Mouse (Mus musculus) heart, embryonic 15.5 days (tissue): Measurements from ENCODE around the gene Hoxa5. TPM values are rescaled to one million over a fixed set of nuclear protein-coding genes. Genes with fewer than 3 reads are reported as not detected.

Experiments
- ATAC-seq: fragments of 200-750 bp; cut with Nextera tagmentation; replicated peaks from 2 replicates; pipeline ENCODE4 v1.8.0; 2017; ENCODE audit warnings: low read depth, moderate TSS enrichment; ENCODE audit not compliant: insufficient number of reproducible peaks, insufficient read depth, low FRiP score
- H3K27ac ChIP-seq: fragments of 300-500 bp; sonication (generic); 2 replicates; pipeline ENCODE4 v1.5.1; 2015; ENCODE audit warnings: mild to moderate bottlenecking, inconsistent platforms
- H3K27me3 ChIP-seq: fragments of 300-500 bp; sonication (generic); 2 replicates; pipeline ENCODE4 v1.6.1; 2015; ENCODE audit warnings: inconsistent platforms
- H3K36me3 ChIP-seq: fragments of 300-500 bp; sonication (generic); 2 replicates; pipeline ENCODE4 v1.6.1; 2015; ENCODE audit warnings: mild to moderate bottlenecking, inconsistent platforms
- H3K4me1 ChIP-seq: fragments of 300-500 bp; sonication (generic); replicated peaks from 2 replicates; pipeline ENCODE4 v1.6.1; 2015; ENCODE audit warnings: inconsistent platforms
- H3K4me2 ChIP-seq: fragments of 300-500 bp; sonication (generic); 2 replicates; pipeline ENCODE4 v1.6.1; 2015; ENCODE audit warnings: inconsistent platforms, mild to moderate bottlenecking, moderate library complexity
- H3K4me3 ChIP-seq: fragments of 300-500 bp; sonication (generic); 2 replicates; pipeline ENCODE4 v1.5.1; 2015; ENCODE audit warnings: mild to moderate bottlenecking, inconsistent platforms
- H3K9ac ChIP-seq: fragments of 300-500 bp; sonication (generic); 2 replicates; pipeline ENCODE4 v1.6.1; 2015; ENCODE audit warnings: mild to moderate bottlenecking, inconsistent platforms
- H3K9me3 ChIP-seq: fragments of 300-500 bp; sonication (generic); replicated peaks from 2 replicates; pipeline ENCODE4 v1.6.1; 2016; ENCODE audit warnings: inconsistent platforms
- WGBS: fragments of 180-500 bp; shearing (Covaris S2); methylation state at CpG from one replicate; pipeline ENCODE4 v1.1.7; 2015; ENCODE audit warnings: mixed read lengths; 5-methylcytosine and 5-hydroxymethylcytosine counted together
- microRNA counts: library from miRNA; unstranded; fragments of <30 nt; microRNA quantifications from one replicate; lab custom pipeline; 2016
- microRNA-seq: library from miRNA; unstranded; fragments of <30 nt; microRNA quantifications from one replicate; pipeline ENCODE4, GENCODE M21; 2016
- polyA plus RNA-seq: library from polyadenylated mRNA; unstranded; fragments of >200 nt; fragmentation: Nextera tagmentation; extraction: Ambion mirVana; gene quantifications from 2 replicates; pipeline ENCODE4 v1.2.1, GENCODE M21; 2015

Gene Hoxa5
- polyA plus RNA-seq, 1 experiment from 2014 or later: 2.3 TPM

DNA sequence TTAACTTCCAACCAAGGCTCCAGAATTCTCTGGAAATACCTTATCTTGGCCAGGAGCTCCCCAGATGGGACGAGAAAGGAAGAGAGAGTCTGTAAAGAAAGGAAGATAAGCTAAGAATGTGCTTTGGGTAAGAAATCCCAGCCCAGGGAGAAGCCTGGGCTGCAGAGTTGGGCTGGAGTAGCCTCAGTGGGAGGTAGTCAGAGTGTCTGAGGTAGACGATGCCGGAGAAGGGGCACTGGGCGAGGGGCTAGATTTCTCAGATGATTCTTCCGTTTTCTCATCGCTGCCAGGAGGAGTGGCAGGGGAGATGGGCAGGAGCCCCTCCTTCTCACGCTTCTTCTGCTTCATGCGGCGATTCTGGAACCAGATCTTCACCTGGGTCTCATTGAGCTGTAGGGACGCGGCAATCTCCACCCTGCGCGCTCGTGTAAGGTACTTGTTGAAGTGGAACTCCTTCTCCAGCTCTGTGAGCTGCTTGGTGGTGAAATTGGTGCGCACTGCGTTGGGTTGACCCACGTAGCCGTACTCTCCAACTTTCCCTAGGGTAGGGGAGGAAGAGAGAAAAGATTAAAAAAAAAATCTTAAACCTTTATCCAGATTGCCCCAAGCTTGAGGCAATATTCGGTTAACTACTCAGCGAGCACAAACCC, 47.7 kb downstream of the Hoxa5 start:
- 5% methylated on average over 20 of the region's 20 CpGs for WGBS
- H3K4me2 ChIP-seq: peak overlapping the region; percentile 97; the same call in 1 of the 2 replicates
- peak overlapping the region; percentile 75; the same call in 1 of the 2 replicates for H3K4me3 ChIP-seq
- H3K27ac ChIP-seq: no peak overlapping the region
- H3K9ac ChIP-seq: no peak overlapping the region
- no peak for ATAC-seq
- no peaks in the 10 kb centered on the region for H3K9me3 ChIP-seq
- H3K36me3 ChIP-seq: no peaks in the 10 kb centered on the region
- peaks cover 99% of the 10 kb centered on the region for H3K27me3 ChIP-seq
- peaks cover 19% of the 10 kb centered on the region for H3K4me1 ChIP-seq

DNA sequence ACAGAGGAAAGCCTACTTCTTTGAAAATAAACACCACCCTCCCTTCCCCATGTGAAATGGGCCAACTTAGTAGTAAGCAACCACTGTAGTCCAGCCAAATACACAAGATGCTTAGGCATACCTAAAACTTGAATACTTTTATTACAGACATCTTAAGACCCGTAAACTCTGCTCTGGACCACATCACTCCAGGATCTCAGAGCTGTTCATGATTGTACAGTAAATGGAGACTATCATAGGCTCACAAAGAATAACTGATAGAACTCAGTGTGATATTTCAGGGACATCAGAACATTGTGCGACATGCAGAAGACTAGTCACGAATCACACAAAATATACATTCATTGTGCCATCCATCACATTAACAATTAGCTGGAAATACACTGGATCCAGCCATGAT, 48.9 kb downstream of the Hoxa5 start:
- Histone ChIP-seq H3K4me2 (no peak overlapping the region), H3K9me3 (no peaks in the 10 kb centered on the region), H3K4me3 (no peak overlapping the region), H3K27me3 (peaks cover 99% of the 10 kb centered on the region), H3K36me3 (no peaks in the 10 kb centered on the region), H3K27ac (no peak overlapping the region), H3K9ac (no peak overlapping the region), H3K4me1 (peaks cover 19% of the 10 kb centered on the region)
- 56% methylated on average over 3 of the region's 3 CpGs for WGBS
- ATAC-seq: no peak

DNA sequence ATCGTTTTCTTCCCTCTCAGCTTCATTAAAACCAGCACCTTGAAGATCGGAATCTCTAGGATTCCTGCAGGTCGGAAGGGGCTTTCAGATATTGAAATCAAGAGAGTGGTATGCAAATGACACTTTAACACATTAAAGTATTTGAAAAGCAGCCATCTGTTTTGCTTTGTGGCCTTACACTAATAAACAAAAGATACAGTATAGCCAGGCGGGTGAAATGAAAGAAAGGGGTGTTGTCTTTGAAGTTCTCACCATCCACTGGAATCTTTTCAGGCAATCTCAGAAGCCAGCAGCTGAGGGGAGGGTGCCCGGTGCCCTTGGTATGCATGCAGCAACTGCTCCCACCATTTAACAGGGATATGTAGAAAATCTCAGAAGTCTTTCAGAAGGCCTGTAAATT, 50.3 kb downstream of the Hoxa5 start:
- no peak overlapping the region for H3K27ac ChIP-seq
- H3K4me1 ChIP-seq: peaks cover 16% of the 10 kb centered on the region
- no peaks in the 10 kb centered on the region for H3K9me3 ChIP-seq
- H3K9ac ChIP-seq: no peak overlapping the region
- no peak overlapping the region for H3K4me2 ChIP-seq
- H3K36me3 ChIP-seq: no peaks in the 10 kb centered on the region
- no peak overlapping the region for H3K4me3 ChIP-seq
- 40% methylated on average over 5 of the region's 5 CpGs for WGBS
- H3K27me3 ChIP-seq: peaks cover 98% of the 10 kb centered on the region
- no peak for ATAC-seq

DNA sequence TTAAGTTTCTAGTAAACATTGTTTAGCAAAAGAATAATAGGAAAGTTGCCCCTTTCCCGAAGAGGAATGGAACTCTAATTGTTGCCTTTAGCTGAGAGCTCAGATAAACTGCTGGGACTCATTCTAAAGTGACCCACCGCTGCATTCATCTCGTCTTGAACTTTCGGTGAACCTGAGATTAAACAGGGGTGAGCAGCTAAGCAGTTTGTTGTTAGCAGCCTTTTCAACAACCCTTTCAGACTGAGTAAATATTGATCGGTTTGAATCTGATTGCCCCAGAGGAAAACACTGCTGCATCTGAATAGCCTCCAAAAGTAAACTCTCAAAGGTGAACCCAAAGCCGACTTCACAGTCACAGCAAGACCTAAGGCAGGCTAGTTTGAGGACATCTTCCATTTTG, 51.1 kb downstream of the Hoxa5 start:
- H3K36me3 ChIP-seq: no peaks in the 10 kb centered on the region
- no peak for ATAC-seq
- WGBS: 14% methylated on average over 6 of the region's 6 CpGs
- H3K9ac ChIP-seq: no peak overlapping the region
- no peaks in the 10 kb centered on the region for H3K9me3 ChIP-seq
- no peak overlapping the region for H3K4me3 ChIP-seq
- H3K27ac ChIP-seq: no peak overlapping the region
- no peak overlapping the region for H3K4me2 ChIP-seq
- peaks cover 94% of the 10 kb centered on the region for H3K27me3 ChIP-seq
- H3K4me1 ChIP-seq: peaks cover 8% of the 10 kb centered on the region

DNA sequence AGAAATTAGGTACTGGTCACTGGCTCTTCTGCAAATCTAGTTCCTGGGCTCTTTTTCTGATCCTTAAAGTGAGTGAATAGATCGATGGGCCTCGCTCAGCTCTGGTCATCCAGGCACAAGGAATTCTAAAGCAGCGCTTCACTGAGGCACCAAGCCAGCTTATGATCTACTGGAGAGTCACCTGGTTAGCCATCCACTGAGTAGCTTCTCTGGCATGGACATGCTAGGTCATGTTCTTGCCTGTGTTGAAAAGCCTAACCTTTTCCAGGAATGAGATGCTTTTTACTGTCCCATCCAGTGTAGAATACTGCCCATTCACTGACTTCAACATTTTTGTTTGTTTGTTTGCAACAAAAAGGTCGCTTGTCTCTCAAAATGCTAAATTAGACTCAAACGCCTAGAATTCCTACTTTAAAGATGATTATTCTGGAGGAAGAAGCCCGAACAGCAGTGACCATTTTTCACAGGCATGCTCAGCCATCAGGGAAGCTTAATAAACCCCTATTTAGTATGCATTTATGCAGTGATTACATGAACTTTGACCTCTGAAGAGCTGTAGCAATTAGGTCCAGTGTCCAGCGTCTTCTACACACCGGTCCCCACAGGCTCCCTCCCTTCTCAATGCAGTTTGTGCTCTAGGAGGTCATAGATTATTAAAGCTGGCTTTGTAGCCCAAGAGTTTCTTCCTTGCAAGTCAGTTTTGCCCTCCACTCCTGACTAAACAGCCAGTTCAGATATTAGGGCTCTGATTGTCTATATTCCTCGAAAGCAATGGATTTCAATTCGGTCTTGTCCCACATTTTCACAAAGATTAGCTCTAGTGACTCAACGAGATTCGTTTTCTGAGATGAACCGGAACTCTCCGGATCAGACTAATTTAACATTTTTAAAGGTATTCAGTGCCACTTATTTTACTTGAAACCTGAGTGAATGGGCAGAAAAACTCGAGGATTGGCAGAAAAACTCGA, 51.9 kb downstream of the Hoxa5 start:
- 25% methylated on average over 16 of the region's 16 CpGs for WGBS
- no peak overlapping the region for H3K9ac ChIP-seq

More for the DNA sequence above, 51.9 kb downstream of the Hoxa5 start:
- Histone ChIP-seq H3K27me3 (peaks cover 94% of the 10 kb centered on the region), H3K4me1 (0 out of 2 replicates have a peak, but pooled peaks cover 2% of the 10 kb centered on the region), H3K4me2 (no peak overlapping the region), H3K4me3 (no peak overlapping the region), H3K36me3 (no peaks in the 10 kb centered on the region), H3K27ac (no peak overlapping the region), H3K9me3 (no peaks in the 10 kb centered on the region)
- ATAC-seq: no peak

MicroRNA genes within 50 kb of the gene (microRNA counts, 519-probe panel; counts per million panel counts)
- 1,395 counts per million, percentile 7 among the panel's probes with 10 or more counts for microRNA mmu-miR-196b (lab: Ali Mortazavi, UCI)

Small RNA genes within 50 kb of the gene (microRNA-seq; reads per million reads assigned to microRNA genes)
- gene Mir196b: 390 reads per million, percentile 70 among the genes with 10 or more reads in this experiment

Other genes with a start within 250 kb of the Hoxa5 start
- gene Skap2, start 192.0 kb downstream of the Hoxa5 start, polyA plus RNA-seq: 13.5 and 21.8 TPM in 2 replicates
- 0.59 and 1.1 TPM in 2 replicates for gene Hoxa1, start 46.3 kb downstream of the Hoxa5 start, polyA plus RNA-seq
- 1.2 and 3.1 TPM in 2 replicates for gene Hoxa2, start 39.8 kb downstream of the Hoxa5 start, polyA plus RNA-seq
- 0.33 and 0.68 TPM in 2 replicates for gene 5730596B20Rik, start 27.1 kb downstream of the Hoxa5 start, polyA plus RNA-seq
- 0.43 and 0.77 TPM in 2 replicates for gene Hoxa4, start 12.8 kb downstream of the Hoxa5 start, polyA plus RNA-seq
- gene Hoxa6, start 4.1 kb upstream of the Hoxa5 start, polyA plus RNA-seq: 0.27 TPM in 1 of 2 replicates, not detected in the other
- gene Hoxa3, start 8.7 kb upstream of the Hoxa5 start, polyA plus RNA-seq: 0.89 and 2.4 TPM in 2 replicates
- not detected in 2 replicates for gene Gm28308, start 8.8 kb upstream of the Hoxa5 start, polyA plus RNA-seq
- gene Hoxa7, start 17.3 kb upstream of the Hoxa5 start, polyA plus RNA-seq: 0.54 and 1.4 TPM in 2 replicates
- 0.13 and 0.24 TPM in 2 replicates for gene Hoxa9, start 26.5 kb upstream of the Hoxa5 start, polyA plus RNA-seq
- gene Hoxa10, start 36.3 kb upstream of the Hoxa5 start, polyA plus RNA-seq: 0.19 and 0.55 TPM in 2 replicates
- 0.06 TPM in 1 of 2 replicates, not detected in the other for gene Hoxa11, start 41.2 kb upstream of the Hoxa5 start, polyA plus RNA-seq
- gene Hoxa13, start 56.3 kb upstream of the Hoxa5 start, polyA plus RNA-seq: 0.09 TPM in 1 of 2 replicates, not detected in the other
- gene Evx1, start 108.9 kb upstream of the Hoxa5 start, polyA plus RNA-seq: 0.05 TPM in 1 of 2 replicates, not detected in the other